Mouse (Mus musculus): ENCODE data around the gene Atox1.

Atox1 gene

GRCm38 (mm10) chr11:55461019-55461645 is at the start of gene Atox1:
Atox1 (minus strand) TSS chr11:55461239.
- peak; percentile 93 for DNase-seq (ENCODE audit: low spot score in 2 of 2)

- DNase-seq (ENCODE audit: low spot score in 2 of 2), result no peak
Observed at GRCm38 (mm10) chr11:55505485-55505884, 44.4 kb upstream of the Atox1 start.

DNA sequence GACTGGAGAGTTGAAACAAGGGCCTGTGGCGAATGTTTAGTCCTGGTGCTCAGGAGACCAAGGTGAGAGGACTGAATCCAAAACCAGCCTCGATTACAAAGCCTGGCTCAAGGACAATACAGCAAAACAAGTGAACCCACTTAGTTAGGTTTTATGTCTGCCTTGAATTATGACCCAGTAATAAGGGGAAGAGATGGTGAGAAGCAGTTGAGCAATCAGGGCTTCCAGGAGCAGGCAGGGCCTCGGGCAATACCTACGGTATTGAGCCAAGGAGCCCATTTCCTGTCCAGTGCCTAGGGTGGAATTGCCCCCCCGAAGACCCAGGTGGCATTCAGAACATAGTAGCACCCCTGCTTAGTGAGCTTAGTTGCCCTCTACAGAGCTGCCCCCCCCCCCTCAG is 41.8 kb upstream of the Atox1 start:
- DNase-seq (ENCODE audit: low spot score in 2 of 2), result no peak

DNA sequence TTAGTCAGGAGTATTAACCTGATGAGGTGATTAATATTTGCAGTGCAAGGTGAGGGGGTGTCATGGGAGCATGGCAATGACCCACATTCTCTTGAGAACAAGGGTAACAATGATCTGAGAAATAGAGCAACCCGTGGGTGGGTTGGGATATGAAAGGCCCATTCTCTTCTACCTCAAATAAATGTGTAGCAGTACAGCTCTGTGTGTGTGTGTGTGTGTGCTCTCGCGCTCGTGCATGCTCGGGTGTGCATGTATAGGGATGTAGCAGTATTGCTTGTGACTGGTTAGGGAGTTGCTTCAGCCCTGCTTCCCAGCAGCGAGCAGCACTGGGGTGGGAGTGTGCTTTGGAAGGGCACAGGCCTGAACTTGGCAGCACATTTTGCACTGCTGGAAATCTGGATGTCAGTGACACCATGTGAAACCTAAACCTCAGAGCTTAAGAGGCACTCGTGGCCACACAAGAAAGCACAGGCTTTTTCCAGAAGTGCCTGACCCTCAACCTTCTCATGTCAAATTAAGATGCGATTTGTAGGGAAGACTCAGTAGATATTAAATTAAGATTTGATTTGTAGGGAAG is 41.0 kb upstream of the Atox1 start:
- DNase-seq (ENCODE audit: low spot score in 2 of 2), result no peak

- DNase-seq (ENCODE audit: low spot score in 2 of 2), result no peak
Observed at GRCm38 (mm10) chr11:55497885-55498284, 36.8 kb upstream of the Atox1 start.

DNA sequence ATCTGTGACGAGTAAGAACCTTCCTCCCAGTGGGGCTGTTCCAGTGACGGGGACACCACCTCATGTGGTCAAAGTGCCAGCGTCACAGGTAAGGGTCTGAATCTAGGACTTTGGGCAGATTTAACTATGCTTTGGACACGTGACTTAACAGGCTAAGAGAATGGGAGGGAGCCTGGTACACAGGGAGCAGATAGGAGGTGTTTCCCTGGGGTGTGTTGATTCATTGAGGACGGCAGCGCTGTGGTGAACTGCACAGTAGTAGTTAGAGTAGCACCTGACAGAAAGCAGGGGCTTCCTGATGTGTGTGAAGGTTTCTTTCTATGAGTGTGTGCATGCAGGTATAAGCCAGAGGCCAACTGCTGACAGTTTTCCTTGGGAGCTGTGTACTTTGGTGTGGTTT is 35.1 kb upstream of the Atox1 start:
- no peak for DNase-seq (ENCODE audit: low spot score in 2 of 2)

- DNase-seq (ENCODE audit: low spot score in 2 of 2), result no peak
Observed at GRCm38 (mm10) chr11:55485443-55485842, 24.4 kb upstream of the Atox1 start.

GRCm38 (mm10) chr11:55473219-55473618 is 12.2 kb upstream of the Atox1 start:
- no peak for DNase-seq (ENCODE audit: low spot score in 2 of 2)

- no peak for DNase-seq (ENCODE audit: low spot score in 2 of 2)
Observed at GRCm38 (mm10) chr11:55471467-55471866, 10.4 kb upstream of the Atox1 start.

GRCm38 (mm10) chr11:55470761-55471160 is 9.7 kb upstream of the Atox1 start:
- no peak for DNase-seq (ENCODE audit: low spot score in 2 of 2)

DNA sequence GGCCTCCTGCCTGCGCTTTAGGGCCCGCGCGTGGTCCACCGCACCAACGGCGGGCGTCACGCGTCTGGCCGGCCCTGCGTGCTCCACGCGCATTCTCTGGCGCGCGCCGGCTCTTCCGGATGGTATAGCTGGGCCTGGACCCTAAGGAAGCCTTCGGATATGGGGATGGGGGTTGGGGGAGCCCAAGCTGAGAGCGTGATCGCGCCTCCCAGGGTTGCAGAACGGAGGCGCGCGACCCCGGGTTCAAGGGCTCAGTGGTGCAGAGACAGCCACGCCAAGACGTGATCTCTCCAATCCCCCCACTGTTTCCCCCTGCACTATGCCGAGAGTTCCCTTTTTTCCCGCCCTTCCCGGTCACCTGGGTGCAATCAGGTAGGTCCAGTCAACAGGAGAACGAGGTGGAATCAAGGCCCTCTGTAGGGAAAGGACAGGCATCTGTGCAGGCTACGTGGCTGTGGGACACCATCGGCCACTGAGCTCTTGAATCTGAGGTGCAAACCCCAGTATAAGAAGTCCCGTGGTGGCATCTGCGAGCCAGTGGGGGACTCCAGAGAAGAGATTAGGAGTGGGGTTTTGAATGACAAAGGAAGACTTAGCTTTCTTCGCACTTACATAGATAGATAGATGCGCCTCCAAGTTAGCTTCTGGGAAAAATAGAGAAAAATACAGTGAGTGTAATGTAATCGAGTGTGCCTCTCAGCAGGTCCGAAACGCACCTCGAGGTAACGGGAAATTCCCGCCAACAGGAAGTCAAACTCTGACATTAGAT is 9.1 kb upstream of the Atox1 start:
- peak in 1 of 2 experiments; percentile 31 for DNase-seq (ENCODE audit: low spot score in 2 of 2)

- DNase-seq (ENCODE audit: low spot score in 2 of 2), result peak; percentile 99 to 100
Observed at GRCm38 (mm10) chr11:55469048-55469843, 8.2 kb upstream of the Atox1 start, which contains the start of gene G3bp1. G3bp1 (plus strand) TSS chr11:55469685.

DNA sequence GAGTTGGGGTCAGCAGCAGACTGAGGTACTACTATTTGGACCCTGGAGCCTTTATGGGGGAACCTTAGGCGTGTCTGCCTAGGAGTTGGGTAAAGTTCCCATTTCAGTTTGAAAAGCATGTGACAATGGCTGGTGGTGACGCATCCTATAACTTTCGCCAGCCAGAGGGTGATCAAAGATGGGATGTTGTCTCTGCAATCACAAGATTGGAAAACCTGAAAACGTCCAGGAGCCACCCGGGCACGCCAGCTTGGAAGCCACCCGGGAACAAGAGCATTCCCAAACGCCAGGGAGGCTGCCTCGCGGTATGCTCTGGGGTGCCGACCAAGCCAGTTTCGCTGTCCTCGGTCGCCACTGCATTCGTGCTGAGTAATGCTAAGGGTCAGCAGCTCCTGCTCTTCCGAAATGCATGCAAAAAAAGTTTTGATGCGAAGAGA is 7.6 kb upstream of the Atox1 start:
- DNase-seq (ENCODE audit: low spot score in 2 of 2), result no peak

- DNase-seq (ENCODE audit: low spot score in 2 of 2), result no peak
Observed at GRCm38 (mm10) chr11:55468012-55468411, 7.0 kb upstream of the Atox1 start.

- DNase-seq (ENCODE audit: low spot score in 2 of 2), result no peak
Observed at GRCm38 (mm10) chr11:55465177-55465576, 4.1 kb upstream of the Atox1 start.

GRCm38 (mm10) chr11:55464707-55465106 is 3.7 kb upstream of the Atox1 start:
- DNase-seq (ENCODE audit: low spot score in 2 of 2), result no peak

DNA sequence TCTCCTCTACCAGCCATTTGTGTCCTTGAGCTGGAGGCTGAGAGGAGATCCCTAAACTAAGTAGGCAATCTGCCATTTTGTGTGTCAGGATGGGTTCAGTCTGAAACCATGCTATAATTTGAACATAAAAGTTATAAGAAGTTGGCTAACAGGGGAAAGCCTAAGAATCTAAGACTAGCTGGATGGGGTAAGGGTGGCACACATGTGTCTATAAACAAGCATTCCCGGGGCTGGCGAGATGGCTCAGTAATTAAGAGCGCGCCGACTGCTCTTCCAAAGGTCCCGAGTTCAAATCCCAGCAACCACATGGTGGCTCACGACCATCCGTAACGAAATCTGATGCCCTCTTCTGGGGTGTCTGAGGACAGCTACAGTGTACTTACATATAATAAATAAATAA is 1.1 kb upstream of the Atox1 start:
- DNase-seq (ENCODE audit: low spot score in 2 of 2), result no peak

DNA sequence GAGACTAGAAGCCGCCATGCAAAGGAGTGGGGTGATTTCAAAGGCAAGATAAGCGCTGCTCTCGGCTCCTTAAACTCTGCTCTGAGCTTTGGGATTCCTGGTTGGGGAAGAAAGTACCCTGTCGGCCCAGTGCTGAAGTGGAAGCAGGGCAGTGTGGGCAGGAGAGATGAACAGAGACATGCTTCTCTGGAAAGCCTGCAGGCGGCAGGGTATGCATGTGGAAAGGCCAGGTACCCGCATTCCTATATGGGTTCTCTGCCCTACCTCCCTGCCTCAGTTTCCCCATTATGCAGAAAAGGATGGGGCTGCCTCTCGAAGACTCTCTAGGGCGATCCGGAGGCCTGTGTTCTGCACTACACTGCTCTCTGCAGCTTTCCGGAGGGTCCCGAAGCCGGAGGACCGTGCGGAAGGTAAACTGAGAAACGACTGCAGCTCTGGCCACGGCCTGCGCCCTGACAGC is 450 bp downstream of the Atox1 start:
- DNase-seq (ENCODE audit: low spot score in 2 of 2), result no peak

DNA sequence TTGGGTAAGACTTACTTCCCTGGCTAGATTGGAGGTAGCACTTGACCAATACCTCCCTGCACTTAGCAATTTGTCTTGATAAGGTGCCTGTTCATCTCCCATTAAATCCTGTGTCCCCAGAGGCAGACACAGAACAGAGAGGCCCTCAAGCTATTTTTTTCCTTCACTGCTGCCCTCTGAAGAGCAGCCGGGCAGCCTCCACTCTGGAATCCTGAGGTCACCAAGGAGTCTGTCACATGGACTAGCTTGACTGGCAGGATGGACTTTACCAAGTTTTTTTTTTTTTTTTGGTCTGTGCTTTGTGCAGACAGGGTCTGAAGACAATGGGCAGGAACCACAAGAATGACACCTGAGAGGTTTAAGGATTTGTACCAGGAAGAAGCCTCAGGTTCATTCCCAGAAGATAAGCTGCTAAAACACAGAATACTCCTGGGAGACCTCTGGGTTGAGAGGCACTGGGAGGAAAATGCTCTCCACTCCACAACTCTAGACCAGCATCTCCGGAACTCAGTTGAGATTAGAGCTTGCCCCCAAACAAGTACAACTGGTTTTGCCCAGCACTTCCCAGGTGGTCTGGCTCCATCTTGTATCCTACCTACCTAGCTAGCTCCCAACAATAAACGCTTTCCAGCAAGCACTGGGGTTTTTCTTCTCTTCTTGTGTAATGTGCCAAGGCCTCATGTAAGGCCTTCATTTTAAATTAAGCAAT is 1.0 kb downstream of the Atox1 start:
- no peak for DNase-seq (ENCODE audit: low spot score in 2 of 2)

GRCm38 (mm10) chr11:55458501-55458900 is 2.5 kb downstream of the Atox1 start:
- no peak for DNase-seq (ENCODE audit: low spot score in 2 of 2)

- no peak for DNase-seq (ENCODE audit: low spot score in 2 of 2)
Observed at GRCm38 (mm10) chr11:55455166-55455565, 5.9 kb downstream of the Atox1 start.

Measured in urinary bladder, postnatal 4 days (tissue).